Mouse (Mus musculus) heart, postnatal 0 days (tissue): ENCODE measurements around the gene Pacsin1. TPM values are rescaled to one million over a fixed set of nuclear protein-coding genes. Genes with fewer than 3 reads are reported as not detected.

Source experiments
- ATAC-seq: fragments of 200-750 bp; cut with Nextera tagmentation; 2 replicates; pipeline ENCODE4 v1.8.0; 2017; ENCODE audit warnings: low read depth, moderate number of reproducible peaks, moderate library complexity; ENCODE audit not compliant: insufficient read depth
- DNase-seq: peaks from one replicate; pipeline ENCODE4 v3.0.0-alpha.2; 2016; ENCODE audit warnings: low spot score
- H3K27ac ChIP-seq: fragments of 300-500 bp; sonication (generic); 2 replicates; pipeline ENCODE4 v1.5.1; 2014; ENCODE audit warnings: low read depth, mild to moderate bottlenecking
- H3K27me3 ChIP-seq: fragments of 300-500 bp; sonication (generic); 2 replicates; pipeline ENCODE4 v1.6.1; 2014; ENCODE audit warnings: low read length, mixed read lengths; ENCODE audit not compliant: control insufficient read depth, insufficient read depth
- H3K36me3 ChIP-seq: fragments of 300-500 bp; sonication (generic); replicated peaks from 2 replicates; pipeline ENCODE4 v1.6.1; 2014; ENCODE audit warnings: low read length, mixed read lengths; ENCODE audit not compliant: control insufficient read depth, insufficient read depth
- H3K4me1 ChIP-seq: fragments of 300-500 bp; sonication (generic); 2 replicates; pipeline ENCODE4 v1.6.1; 2014; ENCODE audit warnings: antibody characterized with exemption; ENCODE audit not compliant: control insufficient read depth, insufficient read depth
- H3K4me2 ChIP-seq: fragments of 300-500 bp; sonication (generic); 2 replicates; pipeline ENCODE4 v1.6.1; 2014; ENCODE audit warnings: low read depth, mild to moderate bottlenecking, low read length, moderate library complexity
- H3K4me3 ChIP-seq: fragments of 300-500 bp; sonication (generic); 2 replicates; pipeline ENCODE4 v1.5.1; 2014; ENCODE audit warnings: low read depth, low read length
- H3K9ac ChIP-seq: fragments of 300-500 bp; sonication (generic); replicated peaks from 2 replicates; pipeline ENCODE4 v1.6.1; 2014; ENCODE audit warnings: low read depth, low read length, mixed read lengths
- H3K9me3 ChIP-seq: fragments of 300-500 bp; sonication (generic); replicated peaks from 2 replicates; pipeline ENCODE4 v1.6.1; 2016; ENCODE audit warnings: low read length; ENCODE audit not compliant: control insufficient read depth
- CTCF ChIP-seq: IDR thresholded peaks from 2 replicates; pipeline ENCODE4 v1.5.1; 2016; ENCODE audit warnings: antibody characterized with exemption, control low read depth, low read depth
- EP300 ChIP-seq: IDR thresholded peaks from 2 replicates; pipeline ENCODE4 v1.6.1; 2016; ENCODE audit warnings: antibody characterized with exemption, low read depth
- WGBS: fragments of 180-500 bp; shearing (Covaris S2); extraction: QIAGEN DNeasy Blood & Tissue Kit; methylation state at CpG from one replicate; pipeline ENCODE4 v1.1.7; 2014; 5-methylcytosine and 5-hydroxymethylcytosine counted together
- polyA plus RNA-seq: library from polyadenylated mRNA; unstranded; fragments of >200 nt; fragmentation: Nextera tagmentation; extraction: Ambion mirVana; gene quantifications from 2 replicates; pipeline ENCODE4 v1.2.1, GENCODE M21; 2015
- total RNA-seq: library from RNA; depleted of rRNA; stranded (reverse); fragments of >200 nt; gene quantifications from 2 replicates; pipeline ENCODE4 v1.2.3, GENCODE M21; 2014; ENCODE audit warnings: low replicate concordance

Gene Pacsin1
- total and polyA plus RNA-seq, 2 experiments from 2014 or later, result 0.04 TPM; not detected in 1

GRCm38 (mm10) chr17:27675453-27675852 lies 20.1 kb downstream of the Pacsin1 start:
- WGBS, result 46% methylated on average over 9 of the region's 9 CpGs
- TF ChIP-seq CTCF (peak; percentile 20), EP300 (no peak)
- ATAC-seq (no peak), DNase-seq (no peak)
- no peaks in the 10 kb centered on the region for H3K4me1 ChIP-seq
- H3K9me3 ChIP-seq, result no peaks in the 10 kb centered on the region
- H3K9ac ChIP-seq, result no peak overlapping the region
- no peaks in the 10 kb centered on the region for H3K27me3 ChIP-seq
- H3K36me3 ChIP-seq, result no peaks in the 10 kb centered on the region
- no peak overlapping the region for H3K27ac ChIP-seq
- no peak overlapping the region for H3K4me3 ChIP-seq
- H3K4me2 ChIP-seq, result no peak overlapping the region

- no peak overlapping the region for H3K4me3 ChIP-seq
- WGBS, result 53% methylated on average over 7 of the region's 7 CpGs
- no peak for DNase-seq
- no peaks in the 10 kb centered on the region for H3K27me3 ChIP-seq
- no peak overlapping the region for H3K27ac ChIP-seq
- no peak for ATAC-seq
- H3K4me1 ChIP-seq, result no peaks in the 10 kb centered on the region
- no peak overlapping the region for H3K4me2 ChIP-seq
- H3K9ac ChIP-seq, result no peak overlapping the region
- TF ChIP-seq CTCF (no peak), EP300 (no peak)
- H3K9me3 ChIP-seq, result no peaks in the 10 kb centered on the region
- H3K36me3 ChIP-seq, result no peaks in the 10 kb centered on the region
These were observed 21.0 kb downstream of the Pacsin1 start for GRCm38 (mm10) chr17:27676270-27676669.

GRCm38 (mm10) chr17:27677756-27678155 lies 22.4 kb downstream of the Pacsin1 start:
- Histone ChIP-seq H3K4me2 (no peak overlapping the region), H3K4me3 (no peak overlapping the region), H3K36me3 (no peaks in the 10 kb centered on the region), H3K27ac (no peak overlapping the region), H3K27me3 (peaks cover 2% of the 10 kb centered on the region; the same call in 1 of the 2 replicates), H3K4me1 (no peaks in the 10 kb centered on the region), H3K9me3 (no peaks in the 10 kb centered on the region), H3K9ac (no peak overlapping the region)
- DNase-seq (no peak), ATAC-seq (no peak)
- WGBS, result 74% methylated on average over 5 of the region's 5 CpGs
- no peak for TF ChIP-seq CTCF
- TF ChIP-seq EP300, result no peak

- no peak overlapping the region for H3K27ac ChIP-seq
- TF ChIP-seq EP300 (no peak), CTCF (no peak)
- peaks cover 16% of the 10 kb centered on the region; the same call in 1 of the 2 replicates for H3K27me3 ChIP-seq
- H3K9me3 ChIP-seq, result no peaks in the 10 kb centered on the region
- no peaks in the 10 kb centered on the region for H3K4me1 ChIP-seq
- no peak overlapping the region for H3K4me3 ChIP-seq
- no peaks in the 10 kb centered on the region for H3K36me3 ChIP-seq
- no peak for DNase-seq
- no peak overlapping the region for H3K9ac ChIP-seq
- ATAC-seq, result no peak; the same call in 1 of the 2 replicates
- no peak overlapping the region for H3K4me2 ChIP-seq
- WGBS, result 47% methylated on average over 11 of the region's 11 CpGs
These were observed 23.9 kb downstream of the Pacsin1 start for GRCm38 (mm10) chr17:27678924-27679813.

GRCm38 (mm10) chr17:27684886-27685549 lies 29.7 kb downstream of the Pacsin1 start:
- H3K36me3 ChIP-seq, result no peaks in the 10 kb centered on the region
- TF ChIP-seq EP300, result no peak
- peak; percentile 36 for TF ChIP-seq CTCF
- no peak overlapping the region for H3K27ac ChIP-seq
- WGBS, result 3% methylated on average over 37 of the region's 53 CpGs
- H3K4me3 ChIP-seq, result peak overlapping the region; percentile 35
- H3K27me3 ChIP-seq, result peaks cover 64% of the 10 kb centered on the region
- H3K9me3 ChIP-seq, result no peaks in the 10 kb centered on the region
- DNase-seq (no peak), ATAC-seq (peak; percentile 17; the same call in 1 of the 2 replicates)
- H3K4me1 ChIP-seq, result no peaks in the 10 kb centered on the region
- H3K4me2 ChIP-seq, result peak overlapping the region; percentile 60
- no peak overlapping the region for H3K9ac ChIP-seq
